Mouse (Mus musculus) B cell, adult 2 months (primary cell): ENCODE measurements around the gene Srgap3.

Experiments
- DNase-seq, 2 experiments: peaks; one replicate each; pipeline ENCODE4 v3.0.0; 2022

The Srgap3 gene

GRCm38 (mm10) chr6:112949220-112949619 lies 2.2 kb upstream of the Srgap3 start:
- no peak for DNase-seq

GRCm38 (mm10) chr6:112948416-112948815 lies 1.4 kb upstream of the Srgap3 start:
- DNase-seq, result no peak

- peak in 1 of 2 experiments; percentile 3 for DNase-seq
Measured at GRCm38 (mm10) chr6:112946021-112946811, 850 bp downstream of the Srgap3 start.

GRCm38 (mm10) chr6:112945181-112945751 lies 1.8 kb downstream of the Srgap3 start:
- DNase-seq, result no peak

GRCm38 (mm10) chr6:112943596-112944245 lies 3.3 kb downstream of the Srgap3 start:
- no peak for DNase-seq

- DNase-seq, result no peak
Measured at GRCm38 (mm10) chr6:112939281-112939680, 7.8 kb downstream of the Srgap3 start.

GRCm38 (mm10) chr6:112937791-112938190 lies 9.3 kb downstream of the Srgap3 start:
- no peak for DNase-seq

GRCm38 (mm10) chr6:112934501-112934900 lies 12.6 kb downstream of the Srgap3 start:
- no peak for DNase-seq

- no peak for DNase-seq
Measured at GRCm38 (mm10) chr6:112932611-112933010, 14.5 kb downstream of the Srgap3 start.

- DNase-seq, result no peak
Measured at GRCm38 (mm10) chr6:112930011-112930451, 17.0 kb downstream of the Srgap3 start.

GRCm38 (mm10) chr6:112929291-112929984 lies 17.6 kb downstream of the Srgap3 start:
- no peak for DNase-seq

GRCm38 (mm10) chr6:112928841-112929240 lies 18.2 kb downstream of the Srgap3 start:
- no peak for DNase-seq

- DNase-seq, result no peak
Measured at GRCm38 (mm10) chr6:112927341-112927740, 19.7 kb downstream of the Srgap3 start.

GRCm38 (mm10) chr6:112926011-112926410 lies 21.1 kb downstream of the Srgap3 start:
- no peak for DNase-seq

GRCm38 (mm10) chr6:112925234-112925975 lies 21.7 kb downstream of the Srgap3 start:
- DNase-seq, result no peak

GRCm38 (mm10) chr6:112924606-112925141 lies 22.4 kb downstream of the Srgap3 start:
- no peak for DNase-seq

GRCm38 (mm10) chr6:112920619-112921195 lies 26.4 kb downstream of the Srgap3 start:
- no peak for DNase-seq

- no peak for DNase-seq
Measured at GRCm38 (mm10) chr6:112917717-112918116, 29.3 kb downstream of the Srgap3 start.

GRCm38 (mm10) chr6:112916243-112916642 lies 30.8 kb downstream of the Srgap3 start:
- no peak for DNase-seq

- no peak for DNase-seq
Measured at GRCm38 (mm10) chr6:112912552-112912951, 34.5 kb downstream of the Srgap3 start.

GRCm38 (mm10) chr6:112909711-112910110 lies 37.4 kb downstream of the Srgap3 start:
- DNase-seq, result no peak
